Mouse (Mus musculus) stomach, embryonic 16.5 days (tissue): ENCODE data around the gene Ccdc154. TPM values are rescaled to one million over a fixed set of nuclear protein-coding genes. Genes with fewer than 3 reads are reported as not detected.
"Not testable (repeated sequence)": the region's sequence is repeated elsewhere in the genome, so short reads cannot be mapped to it uniquely, and the experiment has no call there.

Source experiments
- ATAC-seq: fragments of 200-750 bp; cut with Nextera tagmentation; 2 replicates; pipeline ENCODE4 v1.8.0; 2017; ENCODE audit warnings: moderate number of reproducible peaks, moderate TSS enrichment; ENCODE audit not compliant: insufficient read depth, low FRiP score
- H3K27ac ChIP-seq: fragments of 300-500 bp; sonication (generic); 2 replicates; pipeline ENCODE4 v1.5.1; 2014; ENCODE audit warnings: low read length
- H3K27me3 ChIP-seq: fragments of 300-500 bp; sonication (generic); 2 replicates; pipeline ENCODE4 v1.6.1; 2014; ENCODE audit warnings: low read length, control low read depth, mixed read lengths; ENCODE audit not compliant: control insufficient read depth, insufficient read depth
- H3K36me3 ChIP-seq: fragments of 300-500 bp; sonication (generic); 2 replicates; pipeline ENCODE4 v1.6.1; 2014; ENCODE audit warnings: low read length; ENCODE audit not compliant: control insufficient read depth, insufficient read depth
- H3K4me1 ChIP-seq: fragments of 300-500 bp; sonication (generic); 2 replicates; pipeline ENCODE4 v1.6.1; 2014; ENCODE audit warnings: low read length, control low read depth, mixed read lengths; ENCODE audit not compliant: control insufficient read depth, insufficient read depth
- H3K4me2 ChIP-seq: fragments of 300-500 bp; sonication (generic); 2 replicates; pipeline ENCODE4 v1.6.1; 2014; ENCODE audit warnings: low read depth, low read length, mixed read lengths
- H3K4me3 ChIP-seq: fragments of 300-500 bp; sonication (generic); replicated peaks from 2 replicates; pipeline ENCODE4 v1.5.1; 2014; ENCODE audit warnings: mild to moderate bottlenecking, low read length
- H3K9ac ChIP-seq: fragments of 300-500 bp; sonication (generic); 2 replicates; pipeline ENCODE4 v1.6.1; 2014; ENCODE audit warnings: low read length
- H3K9me3 ChIP-seq: fragments of 300-500 bp; sonication (generic); replicated peaks from 2 replicates; pipeline ENCODE4 v1.6.1; 2016; ENCODE audit warnings: low read length, control low read depth; ENCODE audit not compliant: control insufficient read depth
- WGBS: fragments of 180-500 bp; shearing (Covaris S2); extraction: QIAGEN DNeasy Blood & Tissue Kit; methylation state at CpG from one replicate; pipeline ENCODE4 v1.1.7; 2014; 5-methylcytosine and 5-hydroxymethylcytosine counted together
- polyA plus RNA-seq: library from polyadenylated mRNA; unstranded; fragments of >200 nt; fragmentation: Nextera tagmentation; extraction: Ambion mirVana; gene quantifications from 2 replicates; pipeline ENCODE4 v1.2.1, GENCODE M21; 2015

The Ccdc154 gene
- 0.79 TPM in 2 replicates for polyA plus RNA-seq

GRCm38 (mm10) chr17:25162161-25162560 is at the start of gene Ccdc154:
Gene Ccdc154 (plus strand): TSS chr17:25162461.
- H3K4me3 ChIP-seq = no peak within 1 kb of the TSS
- 0 out of 2 replicates have a peak within 1 kb of the TSS, but pooled peaks have one; percentile 1 for H3K27ac ChIP-seq
- no peaks in the 10 kb centered on the region for H3K27me3 ChIP-seq
- no peaks in the 10 kb centered on the region for H3K9me3 ChIP-seq
- ATAC-seq = no peak
- no peak within 1 kb of the TSS for H3K4me2 ChIP-seq
- WGBS = 95% methylated on average over 1 of the region's 1 CpGs
- no peak within 1 kb of the TSS for H3K9ac ChIP-seq
- peaks cover 4% of the 10 kb centered on the region for H3K36me3 ChIP-seq
- H3K4me1 ChIP-seq = peaks cover 5% of the 10 kb centered on the region; the same call in 1 of the 2 replicates

GRCm38 (mm10) chr17:25114908-25115645 is 47.2 kb upstream of the Ccdc154 start:
- peak overlapping the region; percentile 96 for H3K27ac ChIP-seq
- no peaks in the 10 kb centered on the region for H3K9me3 ChIP-seq
- peak overlapping the region; percentile 51 for H3K4me3 ChIP-seq
- H3K4me2 ChIP-seq = peak overlapping the region; percentile 68
- H3K4me1 ChIP-seq = peaks cover 11% of the 10 kb centered on the region
- H3K9ac ChIP-seq = peak overlapping the region; percentile 69
- peak; percentile 70 for ATAC-seq
- H3K27me3 ChIP-seq = no peaks in the 10 kb centered on the region
- H3K36me3 ChIP-seq = no peaks in the 10 kb centered on the region
- 9% methylated on average over 23 of the region's 23 CpGs for WGBS

DNA sequence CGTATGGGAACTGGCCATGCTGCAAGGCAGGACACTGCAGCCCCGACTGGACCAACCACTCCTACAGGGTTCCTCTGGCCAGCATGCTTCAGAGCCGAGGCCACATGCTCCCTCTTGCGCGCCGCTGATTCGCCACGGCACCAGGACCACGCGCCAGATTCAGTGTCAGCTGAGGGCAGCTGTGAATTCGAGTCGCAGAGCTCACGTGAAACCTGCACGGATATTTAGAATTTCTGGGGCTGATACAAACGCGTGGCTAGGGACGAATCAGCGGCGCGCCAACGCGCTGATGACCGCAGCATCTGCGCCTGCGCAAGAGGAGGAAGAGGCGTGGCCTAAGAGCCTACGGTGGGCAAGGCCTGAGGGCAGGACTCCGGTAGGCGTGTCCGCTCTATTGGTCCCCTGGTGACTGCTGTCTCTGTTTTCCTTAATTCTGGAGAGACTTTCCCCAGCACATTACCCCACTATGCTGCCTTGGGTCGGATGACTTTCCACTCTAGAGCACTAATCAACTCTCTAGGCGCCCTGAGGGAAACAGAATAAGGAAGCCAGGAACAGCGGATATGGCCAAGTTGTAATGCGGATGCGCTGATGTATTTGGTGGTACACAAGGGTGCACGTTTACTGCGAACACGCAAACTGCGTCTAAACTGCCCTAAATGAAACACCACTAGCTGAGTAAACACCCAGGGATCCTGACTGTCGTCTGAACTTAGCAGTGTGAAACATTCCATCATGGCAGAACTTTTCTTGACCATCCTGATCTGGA is 46.4 kb upstream of the Ccdc154 start, which contains the start of gene Telo2:
Telo2 (minus strand) TSS at position 304 of the 769 bp plus-strand sequence.
- 5% methylated on average over 40 of the region's 40 CpGs for WGBS
- Histone ChIP-seq H3K9me3 (no peaks in the 10 kb centered on the region), H3K4me3 (peak within 1 kb of the TSS; percentile 51), H3K27me3 (no peaks in the 10 kb centered on the region), H3K27ac (peak within 1 kb of the TSS; percentile 96), H3K9ac (peak within 1 kb of the TSS; percentile 69), H3K4me1 (peaks cover 11% of the 10 kb centered on the region), H3K4me2 (peak within 1 kb of the TSS; percentile 68), H3K36me3 (no peaks in the 10 kb centered on the region)
- peak; percentile 94 for ATAC-seq

GRCm38 (mm10) chr17:25117263-25117662 is 45.0 kb upstream of the Ccdc154 start:
- no peaks in the 10 kb centered on the region for H3K36me3 ChIP-seq
- H3K27me3 ChIP-seq = no peaks in the 10 kb centered on the region
- no peak overlapping the region for H3K9ac ChIP-seq
- H3K4me1 ChIP-seq = peaks cover 11% of the 10 kb centered on the region
- 32% methylated on average over 4 of the region's 4 CpGs for WGBS
- no peak overlapping the region for H3K27ac ChIP-seq
- H3K4me3 ChIP-seq = no peak overlapping the region
- H3K9me3 ChIP-seq = no peaks in the 10 kb centered on the region
- no peak overlapping the region for H3K4me2 ChIP-seq
- no peak for ATAC-seq

GRCm38 (mm10) chr17:25120406-25120805 is 41.9 kb upstream of the Ccdc154 start, which contains the start of gene Ptx4:
Gene Ptx4 (plus strand): TSS chr17:25120760.
- Histone ChIP-seq H3K9me3 (no peaks in the 10 kb centered on the region), H3K36me3 (no peaks in the 10 kb centered on the region), H3K27me3 (no peaks in the 10 kb centered on the region), H3K4me3 (no peak within 1 kb of the TSS), H3K4me1 (peaks cover 5% of the 10 kb centered on the region), H3K4me2 (no peak within 1 kb of the TSS), H3K27ac (no peak within 1 kb of the TSS), H3K9ac (no peak within 1 kb of the TSS)
- no peak for ATAC-seq
- WGBS = 36% methylated on average over 3 of the region's 3 CpGs

GRCm38 (mm10) chr17:25123979-25124378 is 38.3 kb upstream of the Ccdc154 start:
- no peak overlapping the region for H3K9ac ChIP-seq
- H3K4me1 ChIP-seq = no peaks in the 10 kb centered on the region
- H3K9me3 ChIP-seq = no peaks in the 10 kb centered on the region
- no peak overlapping the region for H3K4me2 ChIP-seq
- H3K4me3 ChIP-seq = no peak overlapping the region
- WGBS = 27% methylated on average over 7 of the region's 7 CpGs
- no peak overlapping the region for H3K27ac ChIP-seq
- H3K36me3 ChIP-seq = no peaks in the 10 kb centered on the region
- ATAC-seq = no peak
- no peaks in the 10 kb centered on the region for H3K27me3 ChIP-seq

DNA sequence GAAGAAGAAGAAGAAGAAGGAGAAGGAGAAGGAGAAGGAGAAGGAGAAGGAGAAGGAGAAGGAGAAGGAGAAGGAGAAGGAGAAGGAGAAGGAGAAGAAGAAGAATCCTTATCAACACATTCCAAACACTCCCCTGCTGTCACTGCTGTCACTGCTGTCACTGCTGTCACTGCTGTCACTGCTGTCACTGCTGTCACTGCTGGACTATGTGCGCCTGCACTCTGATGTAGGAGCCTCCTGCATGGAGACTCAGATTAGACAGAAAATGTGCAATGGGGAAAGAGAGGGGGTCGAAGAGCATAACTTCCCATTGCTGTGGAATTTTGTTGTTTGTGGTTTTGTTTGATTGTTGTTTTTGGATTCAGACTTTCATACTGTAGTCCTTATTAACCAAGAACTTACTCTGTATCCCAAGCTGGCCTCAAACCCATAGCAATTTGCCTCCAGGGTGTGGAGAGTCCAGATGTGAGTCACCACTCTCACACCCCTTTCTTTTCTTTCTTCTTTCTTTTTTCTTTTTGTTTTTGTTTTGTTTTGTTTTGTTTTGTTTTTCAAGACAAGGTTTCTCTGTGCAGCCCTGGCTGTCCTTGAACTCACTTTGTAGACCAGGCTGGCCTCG is 36.7 kb upstream of the Ccdc154 start:
- H3K9me3 ChIP-seq, H3K27me3 ChIP-seq, H3K4me1 ChIP-seq, H3K9ac ChIP-seq, H3K36me3 ChIP-seq, H3K27ac ChIP-seq, H3K4me3 ChIP-seq, ATAC-seq, H3K4me2 ChIP-seq: not testable (repeated sequence)
- WGBS = 69% methylated on average over 3 of the region's 3 CpGs

DNA sequence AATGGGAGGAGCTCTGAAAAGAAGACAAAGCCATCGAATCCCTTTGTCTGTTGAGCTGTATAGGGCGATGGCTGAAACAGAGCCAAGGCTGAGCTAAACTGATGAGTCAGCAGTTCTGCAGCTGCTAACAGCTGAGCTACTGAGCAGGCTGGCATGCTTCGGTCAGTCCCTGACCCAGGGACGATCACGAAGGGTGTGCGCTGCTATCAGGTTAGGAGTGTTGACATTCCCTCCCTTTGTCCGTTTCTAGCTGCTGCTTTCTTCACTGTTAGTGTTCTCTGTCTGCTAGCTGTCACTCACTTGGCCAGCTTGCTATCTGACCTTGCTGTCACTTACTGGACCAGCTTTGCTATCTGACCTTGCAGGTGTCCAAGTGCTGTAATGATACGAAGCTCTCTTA is 35.2 kb upstream of the Ccdc154 start:
- 0 out of 2 replicates have a peak, but pooled peaks have one; percentile 29 for ATAC-seq
- H3K27ac ChIP-seq = no peak overlapping the region
- no peak overlapping the region for H3K4me2 ChIP-seq
- H3K4me1 ChIP-seq = no peaks in the 10 kb centered on the region
- no peak overlapping the region for H3K9ac ChIP-seq
- 37% methylated on average over 8 of the region's 8 CpGs for WGBS
- H3K4me3 ChIP-seq = no peak overlapping the region
- H3K27me3 ChIP-seq = no peaks in the 10 kb centered on the region
- no peaks in the 10 kb centered on the region for H3K36me3 ChIP-seq
- H3K9me3 ChIP-seq = no peaks in the 10 kb centered on the region

- WGBS = 55% methylated on average over 9 of the region's 9 CpGs
- ATAC-seq = no peak
- H3K27me3 ChIP-seq = no peaks in the 10 kb centered on the region
Observed at GRCm38 (mm10) chr17:25127681-25128080, 34.6 kb upstream of the Ccdc154 start.

More at GRCm38 (mm10) chr17:25127681-25128080, 34.6 kb upstream of the Ccdc154 start:
- H3K9ac ChIP-seq = no peak overlapping the region
- no peaks in the 10 kb centered on the region for H3K4me1 ChIP-seq
- H3K27ac ChIP-seq = no peak overlapping the region
- H3K4me3 ChIP-seq = no peak overlapping the region
- H3K36me3 ChIP-seq = no peaks in the 10 kb centered on the region
- H3K4me2 ChIP-seq = no peak overlapping the region
- no peaks in the 10 kb centered on the region for H3K9me3 ChIP-seq
